Mouse (Mus musculus): ENCODE results near the gene Klk12. TPM values are rescaled to one million over a fixed set of nuclear protein-coding genes. Genes with fewer than 3 reads are reported as not detected.

The Klk12 gene
- polyA plus RNA-seq, 1 experiment: not detected

GRCm38 (mm10) chr7:43796355-43796754 lies 27.7 kb downstream of the Klk12 start:
- Histone ChIP-seq H3K27me3 (ENCODE audit: control insufficient read depth, insufficient read depth, low read length) (peaks cover 5% of the 10 kb centered on the region; the same call in 1 of the 2 replicates), H3K4me3 (ENCODE audit: low read depth, low read length) (no peak overlapping the region), H3K27ac (ENCODE audit: insufficient read depth, low read depth, low read length) (no peak overlapping the region), H3K4me1 (ENCODE audit: control insufficient read depth, insufficient read depth, insufficient read length, low read length) (0 out of 2 replicates have a peak, but pooled peaks cover 3% of the 10 kb centered on the region), H3K36me3 (ENCODE audit: control insufficient read depth, insufficient read depth, low read length) (no peaks in the 10 kb centered on the region)
- TF ChIP-seq CTCF (IDR thresholded peaks at IDR 0.05; ENCODE audit: extremely low read depth, insufficient read length, insufficient replicate concordance, low read depth, low read length): no peak
- no peak for TF ChIP-seq POLR2A (IDR thresholded peaks at IDR 0.05; ENCODE audit: low read depth, low read length)
- WGBS: 7% methylated on average over 8 of the region's 8 CpGs

GRCm38 (mm10) chr7:43797333-43797769 lies 28.7 kb downstream of the Klk12 start, which contains the start of gene Klk8:
Gene Klk8 (plus strand): TSS chr7:43797577.
- Histone ChIP-seq H3K27me3 (ENCODE audit: control insufficient read depth, insufficient read depth, low read length) (peaks cover 5% of the 10 kb centered on the region; the same call in 1 of the 2 replicates), H3K27ac (ENCODE audit: insufficient read depth, low read depth, low read length) (no peak within 1 kb of the TSS), H3K4me3 (ENCODE audit: low read depth, low read length) (peak within 1 kb of the TSS; percentile 59), H3K4me1 (ENCODE audit: control insufficient read depth, insufficient read depth, insufficient read length, low read length) (0 out of 2 replicates have a peak, but pooled peaks cover 3% of the 10 kb centered on the region), H3K36me3 (ENCODE audit: control insufficient read depth, insufficient read depth, low read length) (no peaks in the 10 kb centered on the region)
- TF ChIP-seq CTCF (IDR thresholded peaks at IDR 0.05; ENCODE audit: extremely low read depth, insufficient read length, insufficient replicate concordance, low read depth, low read length): no peak
- no peak for TF ChIP-seq POLR2A (IDR thresholded peaks at IDR 0.05; ENCODE audit: low read depth, low read length)
- WGBS: 1% methylated on average over 28 of the region's 28 CpGs

- Histone ChIP-seq H3K4me3 (ENCODE audit: low read depth, low read length) (peak overlapping the region; percentile 59), H3K27me3 (ENCODE audit: control insufficient read depth, insufficient read depth, low read length) (peaks cover 5% of the 10 kb centered on the region; the same call in 1 of the 2 replicates), H3K4me1 (ENCODE audit: control insufficient read depth, insufficient read depth, insufficient read length, low read length) (0 out of 2 replicates have a peak, but pooled peaks cover 3% of the 10 kb centered on the region), H3K36me3 (ENCODE audit: control insufficient read depth, insufficient read depth, low read length) (no peaks in the 10 kb centered on the region), H3K27ac (ENCODE audit: insufficient read depth, low read depth, low read length) (no peak overlapping the region)
- WGBS: 41% methylated on average over 13 of the region's 13 CpGs
- no peak for TF ChIP-seq CTCF (IDR thresholded peaks at IDR 0.05; ENCODE audit: extremely low read depth, insufficient read length, insufficient replicate concordance, low read depth, low read length)
- no peak for TF ChIP-seq POLR2A (IDR thresholded peaks at IDR 0.05; ENCODE audit: low read depth, low read length)
These were observed 29.3 kb downstream of the Klk12 start for GRCm38 (mm10) chr7:43797844-43798462.

- Histone ChIP-seq H3K4me3 (ENCODE audit: low read depth, low read length) (no peak overlapping the region), H3K27me3 (ENCODE audit: control insufficient read depth, insufficient read depth, low read length) (peaks cover 5% of the 10 kb centered on the region; the same call in 1 of the 2 replicates), H3K36me3 (ENCODE audit: control insufficient read depth, insufficient read depth, low read length) (no peaks in the 10 kb centered on the region), H3K27ac (ENCODE audit: insufficient read depth, low read depth, low read length) (no peak overlapping the region), H3K4me1 (ENCODE audit: control insufficient read depth, insufficient read depth, insufficient read length, low read length) (0 out of 2 replicates have a peak, but pooled peaks cover 3% of the 10 kb centered on the region)
- 79% methylated on average over 7 of the region's 7 CpGs for WGBS
- TF ChIP-seq CTCF (IDR thresholded peaks at IDR 0.05; ENCODE audit: extremely low read depth, insufficient read length, insufficient replicate concordance, low read depth, low read length): no peak
- no peak for TF ChIP-seq POLR2A (IDR thresholded peaks at IDR 0.05; ENCODE audit: low read depth, low read length)
These were observed 31.2 kb downstream of the Klk12 start for GRCm38 (mm10) chr7:43799876-43800275.

GRCm38 (mm10) chr7:43810994-43811393 lies 42.3 kb downstream of the Klk12 start, which contains the start of gene Klk7:
Gene Klk7 (plus strand): TSS chr7:43811294.
- no peak within 1 kb of the TSS for H3K4me3 ChIP-seq (ENCODE audit: low read depth, low read length)
- no peak within 1 kb of the TSS for H3K27ac ChIP-seq (ENCODE audit: insufficient read depth, low read depth, low read length)
- no peaks in the 10 kb centered on the region for H3K36me3 ChIP-seq (ENCODE audit: control insufficient read depth, insufficient read depth, low read length)
- 54% methylated on average over 5 of the region's 5 CpGs for WGBS
- no peaks in the 10 kb centered on the region for H3K4me1 ChIP-seq (ENCODE audit: control insufficient read depth, insufficient read depth, insufficient read length, low read length)
- TF ChIP-seq POLR2A (IDR thresholded peaks at IDR 0.05; ENCODE audit: low read depth, low read length) (no peak), CTCF (IDR thresholded peaks at IDR 0.05; ENCODE audit: extremely low read depth, insufficient read length, insufficient replicate concordance, low read depth, low read length) (no peak)
- no peaks in the 10 kb centered on the region for H3K27me3 ChIP-seq (ENCODE audit: control insufficient read depth, insufficient read depth, low read length)

GRCm38 (mm10) chr7:43815211-43815610 lies 46.5 kb downstream of the Klk12 start:
- no peak overlapping the region for H3K27ac ChIP-seq (ENCODE audit: insufficient read depth, low read depth, low read length)
- TF ChIP-seq CTCF (IDR thresholded peaks at IDR 0.05; ENCODE audit: extremely low read depth, insufficient read length, insufficient replicate concordance, low read depth, low read length): no peak
- no peak for TF ChIP-seq POLR2A (IDR thresholded peaks at IDR 0.05; ENCODE audit: low read depth, low read length)
- H3K4me1 ChIP-seq (ENCODE audit: control insufficient read depth, insufficient read depth, insufficient read length, low read length): no peaks in the 10 kb centered on the region
- H3K4me3 ChIP-seq (ENCODE audit: low read depth, low read length): no peak overlapping the region
- no peaks in the 10 kb centered on the region for H3K36me3 ChIP-seq (ENCODE audit: control insufficient read depth, insufficient read depth, low read length)
- H3K27me3 ChIP-seq (ENCODE audit: control insufficient read depth, insufficient read depth, low read length): no peaks in the 10 kb centered on the region
- 83% methylated on average over 7 of the region's 7 CpGs for WGBS

GRCm38 (mm10) chr7:43816746-43817145 lies 48.0 kb downstream of the Klk12 start:
- TF ChIP-seq CTCF (IDR thresholded peaks at IDR 0.05; ENCODE audit: extremely low read depth, insufficient read length, insufficient replicate concordance, low read depth, low read length) (no peak), POLR2A (IDR thresholded peaks at IDR 0.05; ENCODE audit: low read depth, low read length) (no peak)
- H3K4me1 ChIP-seq (ENCODE audit: control insufficient read depth, insufficient read depth, insufficient read length, low read length): no peaks in the 10 kb centered on the region
- H3K4me3 ChIP-seq (ENCODE audit: low read depth, low read length): no peak overlapping the region

More at GRCm38 (mm10) chr7:43816746-43817145, 48.0 kb downstream of the Klk12 start:
- no peak overlapping the region for H3K27ac ChIP-seq (ENCODE audit: insufficient read depth, low read depth, low read length)
- no peaks in the 10 kb centered on the region for H3K27me3 ChIP-seq (ENCODE audit: control insufficient read depth, insufficient read depth, low read length)
- H3K36me3 ChIP-seq (ENCODE audit: control insufficient read depth, insufficient read depth, low read length): no peaks in the 10 kb centered on the region
